ENCODE assay signal across 24 mouse cellular contexts in the genomic region with DNA sequence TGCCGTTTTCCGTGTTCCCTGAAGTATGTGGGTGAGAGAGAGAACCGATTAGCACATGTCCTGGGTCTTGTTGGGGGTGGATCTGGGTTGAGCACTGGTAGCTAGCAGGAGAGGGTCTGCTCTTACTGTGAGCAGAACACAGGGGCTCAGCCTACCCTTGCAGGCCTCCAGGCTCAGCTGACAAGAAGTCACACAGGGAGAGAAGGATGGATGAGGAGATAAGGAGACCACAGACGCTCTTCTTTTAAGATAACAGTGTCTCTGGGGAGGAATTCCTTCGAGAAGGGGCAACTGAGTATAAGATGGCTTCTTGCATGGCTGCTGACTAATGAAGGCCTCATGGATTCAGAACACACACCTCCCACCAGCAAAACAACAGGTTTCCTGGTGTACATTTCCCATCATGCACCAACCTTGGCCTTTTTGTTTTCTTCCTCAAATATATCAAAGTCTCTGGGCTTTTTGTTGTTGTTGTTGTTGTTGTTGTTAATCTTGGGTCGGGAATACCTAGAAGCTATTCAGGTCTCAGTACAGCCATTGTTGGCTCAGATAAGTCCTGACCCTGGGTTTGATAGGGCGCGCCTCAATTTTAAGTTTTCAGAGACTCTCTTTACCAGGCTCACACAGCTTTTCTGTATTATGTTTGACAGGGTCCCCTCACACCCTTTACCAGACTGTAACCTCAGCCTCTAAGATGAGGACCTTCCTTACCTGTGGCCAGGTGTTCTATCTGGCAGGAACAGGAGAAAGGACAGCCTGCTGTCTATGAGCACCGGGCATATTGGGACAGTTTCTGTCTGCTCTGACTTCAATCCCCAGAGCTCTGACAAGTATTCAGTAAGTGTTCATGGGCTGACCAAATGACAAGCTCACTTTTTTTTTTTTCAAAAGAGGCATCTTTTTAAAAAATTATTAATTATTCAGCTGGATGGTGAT. TPM values are rescaled to one million over a fixed set of nuclear protein-coding genes. Genes with fewer than 3 reads are reported as not detected.
A peak's percentile ranks its signal among the peaks of the same experiment; 100 is the strongest.
DNase-seq lines count a peak whose midpoint lies in the region; ATAC-seq lines count a peak whose summit lies in the region.
"Had no signal": no experiment of that assay in that cellular context is flagged by ENCODE, and none has a peak within 500 bp of the region (broad histone marks: within the 10 kb centered on the region; RNA-seq: fewer than 3 reads in every experiment).

No protein-coding gene starts in this region.

- H3K4me2 ChIP-seq in heart, embryonic 12.5 days = no peak overlapping the region
- H3K4me2 ChIP-seq in heart, embryonic 11.5 days = no peak overlapping the region
- H3K4me2 ChIP-seq in liver, embryonic 12.5 days = peak overlapping the region; percentile 47
- H3K4me2 ChIP-seq in hindbrain, embryonic 12.5 days (replicated peaks) = no peak overlapping the region
- H3K4me2 ChIP-seq: embryonic facial prominence, embryonic 13.5 days; midbrain, embryonic 12.5 days had no signal

- H3K9ac ChIP-seq in heart, embryonic 12.5 days = no peak overlapping the region
- no peak overlapping the region for H3K9ac ChIP-seq in heart, embryonic 11.5 days (ENCODE audit: low read depth, low read length)
- peak overlapping the region; percentile 55 for H3K9ac ChIP-seq in liver, embryonic 12.5 days
- no peak overlapping the region for H3K9ac ChIP-seq in hindbrain, embryonic 12.5 days
- H3K9ac ChIP-seq: embryonic facial prominence, embryonic 13.5 days; midbrain, embryonic 12.5 days had no signal

- H3K27ac ChIP-seq in heart, embryonic 12.5 days (ENCODE audit: poor library complexity, severe bottlenecking) = peak overlapping the region; percentile 25; the same call in 1 of the 2 replicates
- H3K27ac ChIP-seq in heart, embryonic 11.5 days (ENCODE audit: low read depth, low read length) = no peak overlapping the region
- H3K27ac ChIP-seq in liver, embryonic 12.5 days = peak overlapping the region; percentile 87
- no peak overlapping the region for H3K27ac ChIP-seq in hindbrain, embryonic 12.5 days
- H3K27ac ChIP-seq: embryonic facial prominence, embryonic 13.5 days; forebrain, embryonic 10.5 days; hindbrain, embryonic 10.5 days; midbrain, embryonic 12.5 days had no signal

- no peaks in the 10 kb centered on the region for H3K36me3 ChIP-seq in heart, embryonic 12.5 days
- H3K36me3 ChIP-seq in heart, embryonic 11.5 days (ENCODE audit: control insufficient read depth, insufficient read depth, low read length) = no peaks in the 10 kb centered on the region
- peaks cover 6% of the 10 kb centered on the region; the same call in 1 of the 2 replicates for H3K36me3 ChIP-seq in liver, embryonic 12.5 days
- no peaks in the 10 kb centered on the region for H3K36me3 ChIP-seq in hindbrain, embryonic 12.5 days
- H3K36me3 ChIP-seq: embryonic facial prominence, embryonic 13.5 days; forebrain, embryonic 10.5 days; hindbrain, embryonic 10.5 days; midbrain, embryonic 12.5 days had no signal

- no peaks in the 10 kb centered on the region for H3K27me3 ChIP-seq in heart, embryonic 12.5 days (replicated peaks)
- H3K27me3 ChIP-seq in heart, embryonic 11.5 days (ENCODE audit: control insufficient read depth, insufficient read depth, low read length) = no peaks in the 10 kb centered on the region
- H3K27me3 ChIP-seq in liver, embryonic 12.5 days (replicated peaks) = no peaks in the 10 kb centered on the region
- H3K27me3 ChIP-seq in hindbrain, embryonic 12.5 days = no peaks in the 10 kb centered on the region
- H3K27me3 ChIP-seq: embryonic facial prominence, embryonic 13.5 days; midbrain, embryonic 12.5 days had no signal

- intact Hi-C loops in left cerebral cortex, postnatal 10 days (cut with DNase I) = no loop called here

- H3K9me3 ChIP-seq in heart, embryonic 12.5 days (replicated peaks) = no peaks in the 10 kb centered on the region
- 0 out of 2 replicates have a peak, but pooled peaks cover 3% of the 10 kb centered on the region for H3K9me3 ChIP-seq in heart, embryonic 11.5 days (replicated peaks; ENCODE audit: control insufficient read depth, low read length)
- H3K9me3 ChIP-seq in liver, embryonic 12.5 days (replicated peaks) = peaks cover 6% of the 10 kb centered on the region
- H3K9me3 ChIP-seq in hindbrain, embryonic 12.5 days (replicated peaks) = no peaks in the 10 kb centered on the region
- H3K9me3 ChIP-seq: embryonic facial prominence, embryonic 13.5 days; forebrain, embryonic 10.5 days; hindbrain, embryonic 10.5 days; midbrain, embryonic 12.5 days had no signal

- DNase-seq in c-Kit-positive CD71-positive TER-119-negative erythroid progenitor cells, embryonic 14.5 days (ENCODE audit: low read depth) = peak; percentile 65
- peak; percentile 65 for DNase-seq in yolk sac, embryonic 10.5 days (ENCODE audit: low spot score)
- no peak for DNase-seq in left cerebral cortex, postnatal 10 days (ENCODE audit: extremely low spot score in 1 of 2, low spot score in 2 of 2)
- DNase-seq: adrenal gland, postnatal 36 days; cerebellum, postnatal 36 days; gastrocnemius, postnatal 25 days; kidney, adult 9 months; lung, postnatal 14 days; right cerebral cortex, postnatal 14 days; thymus, postnatal 14 days had no signal

- H3K4me1 ChIP-seq in heart, embryonic 12.5 days (replicated peaks) = peaks cover 32% of the 10 kb centered on the region
- H3K4me1 ChIP-seq in heart, embryonic 11.5 days (ENCODE audit: control insufficient read depth, insufficient read depth, low read length) = peaks cover 30% of the 10 kb centered on the region
- peaks cover 70% of the 10 kb centered on the region for H3K4me1 ChIP-seq in liver, embryonic 12.5 days
- no peaks in the 10 kb centered on the region for H3K4me1 ChIP-seq in hindbrain, embryonic 12.5 days
- H3K4me1 ChIP-seq: hindbrain, embryonic 10.5 days; midbrain, embryonic 12.5 days had no signal

- WGBS in heart, embryonic 12.5 days = 38% methylated on average over 9 of the region's 9 CpGs
- 39% methylated on average over 9 of the region's 9 CpGs for WGBS in heart, embryonic 11.5 days (ENCODE audit: insufficient replicate concordance)
- WGBS in liver, embryonic 12.5 days (ENCODE audit: insufficient replicate concordance) = 19% methylated on average over 9 of the region's 9 CpGs
- 73% methylated on average over 9 of the region's 9 CpGs for WGBS in hindbrain, embryonic 12.5 days

- ATAC-seq in heart, embryonic 12.5 days (ENCODE audit: insufficient number of reproducible peaks, low FRiP score) = no peak
- no peak for ATAC-seq in heart, embryonic 11.5 days (replicated peaks; ENCODE audit: insufficient number of reproducible peaks, low FRiP score, low TSS enrichment)
- peak; percentile 92 for ATAC-seq in liver, embryonic 12.5 days
- no peak for ATAC-seq in hindbrain, embryonic 12.5 days (ENCODE audit: low FRiP score)
- ATAC-seq: inflammation-experienced regulatory T-cells, adult 6 months had no signal

- no peak overlapping the region for H3K4me3 ChIP-seq in heart, embryonic 12.5 days
- no peak overlapping the region for H3K4me3 ChIP-seq in heart, embryonic 11.5 days (ENCODE audit: low read depth, low read length)
- no peak overlapping the region for H3K4me3 ChIP-seq in liver, embryonic 12.5 days
- H3K4me3 ChIP-seq in hindbrain, embryonic 12.5 days = no peak overlapping the region
- H3K4me3 ChIP-seq: embryonic facial prominence, embryonic 13.5 days; forebrain, embryonic 10.5 days; hindbrain, embryonic 10.5 days; midbrain, embryonic 12.5 days had no signal

RNA-seq across cellular contexts. Expression of gene Scgb1a1, which starts 37.2 kb away (rescaled TPM):
- not detected in 2 replicates for polyA plus RNA-seq in heart, embryonic 12.5 days (2016; fragmentation: Nextera tagmentation; extraction: Ambion mirVana)
- polyA plus RNA-seq in heart, embryonic 11.5 days (2014; fragmentation: Nextera tagmentation; extraction: Ambion mirVana) = not detected in 2 replicates
- polyA plus RNA-seq in liver, embryonic 12.5 days (2016; fragmentation: Nextera tagmentation; extraction: Ambion mirVana) = not detected in 2 replicates
- not detected in 2 replicates for polyA plus RNA-seq in hindbrain, embryonic 12.5 days (2016; fragmentation: Nextera tagmentation; extraction: Ambion mirVana)
- total RNA-seq in left cerebral cortex, postnatal 10 days (2021) = not detected
- total RNA-seq: adrenal gland, postnatal 36 days; gastrocnemius, postnatal 25 days; layer of hippocampus, postnatal 25 days; left cerebral cortex, postnatal 36 days; liver, adult 2 months had no signal
- polyA plus RNA-seq: embryonic facial prominence, embryonic 13.5 days; forebrain, embryonic 10.5 days; heart, embryonic 14.5 days; hindbrain, embryonic 10.5 days; inflammation-experienced regulatory T-cells, adult 6 months; midbrain, embryonic 12.5 days; neural tube, embryonic 14.5 days had no signal

Comparison
In these comparisons a context has a peak if more than half of its experiments do, and no peak if none do; other contexts are left out.
1. H3K27ac ChIP-seq: peak in heart, embryonic 12.5 days (single experiment) and liver, embryonic 12.5 days (single experiment); none in heart, embryonic 11.5 days (single experiment) and hindbrain, embryonic 12.5 days (single experiment).
2. DNase-seq: peak in c-Kit-positive CD71-positive TER-119-negative erythroid progenitor cells, embryonic 14.5 days (single experiment) and yolk sac, embryonic 10.5 days (single experiment); none in left cerebral cortex, postnatal 10 days (0 of 2).